Mouse (Mus musculus) heart, adult 2 months (tissue): ENCODE measurements at regions not wholly inside any gene's neighbourhood (a gene's known extent, or its start where the extent isn't known, plus 50 kb on each side); places are given as distances from the start of the nearest gene placed in this dataset.

ENCODE experiments used
- DNase-seq, 2 experiments: peaks; one replicate each; pipeline ENCODE4 v3.0.0; 2021
- H3K27ac ChIP-seq: fragments of 200-600 bp; 2 replicates; pipeline ENCODE4 v1.8.1; 2022
- H3K27me3 ChIP-seq: fragments of 200-500 bp; 2 replicates; pipeline ENCODE4 v1.6.1; 2012; ENCODE audit warnings: mild to moderate bottlenecking, low read length, inconsistent platforms, mixed read lengths; ENCODE audit not compliant: control insufficient read depth, insufficient read depth
- H3K36me3 ChIP-seq: fragments of 200-500 bp; 2 replicates; pipeline ENCODE4 v1.6.1; 2012; ENCODE audit warnings: low read length, inconsistent platforms; ENCODE audit not compliant: control insufficient read depth, insufficient read depth
- H3K4me1 ChIP-seq: fragments of 200-500 bp; 2 replicates; pipeline ENCODE4 v1.6.1; 2011; ENCODE audit warnings: low read length; ENCODE audit not compliant: control insufficient read depth, insufficient read depth
- H3K4me3 ChIP-seq: fragments of 200-600 bp; 2 replicates; pipeline ENCODE4 v1.8.1; 2022
- H3K79me2 ChIP-seq: fragments of 200-500 bp; replicated peaks from 2 replicates; pipeline ENCODE4 v1.6.1; 2012; ENCODE audit warnings: mild to moderate bottlenecking, inconsistent platforms, low read length, moderate library complexity, mixed read lengths; ENCODE audit not compliant: control insufficient read depth, insufficient read depth
- H3K9ac ChIP-seq: fragments of 200-500 bp; 2 replicates; pipeline ENCODE4 v1.6.1; 2012; ENCODE audit warnings: low read depth, mild to moderate bottlenecking, control low read depth, inconsistent platforms, low read length, mixed read lengths
- CTCF ChIP-seq: fragments of 200-600 bp; IDR thresholded peaks from 2 replicates; pipeline ENCODE4 v1.8.1; 2022; ENCODE audit warnings: antibody characterized with exemption, mild to moderate bottlenecking, moderate library complexity
- EP300 ChIP-seq: fragments of 200-500 bp; IDR thresholded peaks from 2 replicates; pipeline ENCODE4 v1.6.1; 2011; ENCODE audit warnings: low read depth, low read length, control low read depth; ENCODE audit not compliant: insufficient read depth
- POLR2A ChIP-seq: fragments of 200-500 bp; IDR thresholded peaks from 2 replicates; pipeline ENCODE4 v1.6.1; 2011; ENCODE audit warnings: mild to moderate bottlenecking, low read depth, low read length, control low read depth; ENCODE audit not compliant: insufficient read depth
- WGBS: fragments of 180-500 bp; shearing (Covaris S2); methylation state at CpG from one replicate; pipeline ENCODE4 v1.1.7; 2018; 5-methylcytosine and 5-hydroxymethylcytosine counted together
- intact Hi-C: fragments of 180-260 bp; cut with DNase I; formaldehyde crosslinking; loops from one replicate; pipeline ENCODE4 v1.15.1; 2025

DNA sequence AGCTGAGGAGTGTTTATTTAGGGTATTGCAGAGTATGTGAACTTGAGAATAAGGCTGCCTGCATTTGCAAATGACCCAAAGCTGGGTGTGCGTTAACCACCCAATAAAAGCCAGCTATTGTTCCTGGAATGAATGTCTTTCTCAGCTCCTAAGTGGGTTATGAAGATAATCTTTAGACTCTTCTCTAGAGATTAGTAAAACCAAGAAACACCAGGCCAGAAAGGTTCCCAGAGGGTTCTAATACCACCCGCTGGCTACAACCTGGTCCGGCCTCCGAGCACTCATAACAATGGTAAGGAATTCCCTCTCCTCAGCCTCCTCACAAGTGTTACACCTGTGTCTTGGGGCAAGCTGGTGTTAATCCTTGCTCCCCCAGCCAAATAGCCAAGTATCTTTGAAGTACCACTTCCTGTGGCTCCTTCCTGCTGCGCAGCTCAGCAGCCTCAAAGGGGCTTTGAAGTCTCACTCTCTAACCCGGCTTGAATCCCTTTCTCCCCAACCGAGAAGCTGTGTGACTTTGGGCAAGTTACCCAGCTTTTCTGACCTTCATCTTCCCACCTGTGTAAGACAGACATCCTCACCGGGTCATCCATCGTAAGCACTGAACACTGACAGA is 92.2 kb downstream of the Foxb1 start:
- DNase-seq, result no peak
- no peak overlapping the region for H3K27ac ChIP-seq
- WGBS, result 8% methylated on average over 9 of the region's 9 CpGs
- no peaks in the 10 kb centered on the region for H3K4me1 ChIP-seq
- intact Hi-C loops, result no loop called here
- H3K36me3 ChIP-seq, result no peaks in the 10 kb centered on the region
- no peak overlapping the region for H3K4me3 ChIP-seq
- no peak overlapping the region for H3K9ac ChIP-seq
- H3K27me3 ChIP-seq, result peaks cover 15% of the 10 kb centered on the region
- no peak for TF ChIP-seq POLR2A
- TF ChIP-seq EP300, result no peak
- no peak for TF ChIP-seq CTCF
- H3K79me2 ChIP-seq, result no peaks in the 10 kb centered on the region

DNA sequence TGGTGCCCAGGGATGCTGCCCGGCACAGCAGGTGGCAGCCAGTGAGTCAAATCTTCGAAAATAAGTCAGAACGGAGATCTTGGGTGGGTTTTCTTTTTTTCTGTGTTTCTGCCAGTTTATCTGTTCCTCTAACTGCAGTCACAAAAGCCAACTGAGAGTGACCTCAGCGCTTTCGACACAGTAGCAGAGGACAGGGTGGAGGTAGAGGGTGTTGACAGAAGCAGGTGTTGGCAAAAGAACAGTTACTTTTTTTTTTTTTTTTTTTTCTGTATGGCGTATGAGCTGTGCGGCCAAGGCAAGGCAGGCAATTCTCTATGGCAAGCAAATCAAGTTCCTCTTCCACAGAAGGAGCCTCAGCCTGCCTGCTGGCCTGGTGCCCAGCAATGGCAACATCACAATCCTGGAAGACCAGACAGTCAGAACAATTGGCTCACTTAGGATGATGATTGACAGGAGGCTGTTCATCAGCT is 93.6 kb downstream of the Foxb1 start:
- H3K27ac ChIP-seq, result no peak overlapping the region
- TF ChIP-seq CTCF, result no peak
- TF ChIP-seq EP300, result no peak

DNA sequence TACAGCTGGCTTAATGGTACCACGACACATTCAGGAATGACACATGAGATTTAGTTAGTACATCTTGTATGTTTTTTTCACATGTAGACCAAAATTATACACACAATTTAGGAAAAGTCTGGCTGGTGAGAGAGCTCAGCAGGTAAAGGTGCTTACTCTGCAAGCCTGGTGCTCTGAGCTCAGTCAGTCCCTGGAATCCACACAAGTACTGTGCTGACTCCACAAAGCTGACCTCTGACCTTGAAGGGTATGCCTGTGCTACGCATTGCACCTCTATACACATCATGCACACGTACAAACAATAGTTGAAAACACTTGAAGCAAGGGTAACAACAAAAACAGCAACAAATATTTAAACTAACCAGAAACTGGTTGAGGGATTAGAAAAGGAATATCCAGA is 96.5 kb downstream of the Foxb1 start:
- intact Hi-C loops, result no loop called here
- 77% methylated on average over 3 of the region's 3 CpGs for WGBS
- no peaks in the 10 kb centered on the region for H3K79me2 ChIP-seq
- H3K27ac ChIP-seq, result no peak overlapping the region
- peaks cover 6% of the 10 kb centered on the region for H3K27me3 ChIP-seq
- no peak overlapping the region for H3K9ac ChIP-seq
- DNase-seq, result no peak
- no peak for TF ChIP-seq POLR2A
- TF ChIP-seq CTCF, result no peak
- no peak for TF ChIP-seq EP300
- H3K36me3 ChIP-seq, result no peaks in the 10 kb centered on the region
- H3K4me3 ChIP-seq, result no peak overlapping the region
- H3K4me1 ChIP-seq, result no peaks in the 10 kb centered on the region

More for the DNA sequence above, 93.6 kb downstream of the Foxb1 start:
- Histone ChIP-seq H3K36me3 (no peaks in the 10 kb centered on the region), H3K79me2 (no peaks in the 10 kb centered on the region), H3K4me3 (no peak overlapping the region), H3K4me1 (no peaks in the 10 kb centered on the region), H3K27me3 (peaks cover 11% of the 10 kb centered on the region), H3K9ac (no peak overlapping the region)
- 36% methylated on average over 7 of the region's 7 CpGs for WGBS
- peak in 1 of 2 experiments; percentile 24 for DNase-seq
- intact Hi-C loops, result no loop called here

DNA sequence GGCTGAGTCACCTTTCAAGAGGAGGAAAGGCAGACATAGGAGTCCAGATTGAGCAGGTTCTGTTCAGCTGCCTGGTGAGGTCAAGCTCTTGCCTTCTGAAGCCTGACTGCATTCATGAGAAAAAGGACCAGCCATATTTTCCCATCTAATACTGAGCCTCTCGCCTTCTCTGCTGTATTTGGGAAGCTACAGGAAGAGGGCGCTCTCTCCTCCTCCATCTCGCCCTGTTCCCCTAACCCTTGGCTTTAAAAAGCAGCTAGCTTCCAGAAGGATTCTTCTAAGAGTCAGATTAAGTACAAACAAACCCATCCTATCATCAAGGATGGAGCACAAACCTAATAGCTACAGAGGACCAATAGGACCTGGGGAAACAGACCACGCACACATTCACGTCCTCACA is 98.3 kb downstream of the Foxb1 start:
- no peak for DNase-seq
- 32% methylated on average over 5 of the region's 5 CpGs for WGBS
- no peak overlapping the region for H3K9ac ChIP-seq
- no peaks in the 10 kb centered on the region for H3K4me1 ChIP-seq
- H3K4me3 ChIP-seq, result no peak overlapping the region
- H3K79me2 ChIP-seq, result no peaks in the 10 kb centered on the region
- no peaks in the 10 kb centered on the region for H3K36me3 ChIP-seq
- intact Hi-C loops, result no loop called here
- H3K27ac ChIP-seq, result no peak overlapping the region
- no peak for TF ChIP-seq EP300
- no peak for TF ChIP-seq POLR2A
- TF ChIP-seq CTCF, result no peak
- H3K27me3 ChIP-seq, result no peaks in the 10 kb centered on the region

DNA sequence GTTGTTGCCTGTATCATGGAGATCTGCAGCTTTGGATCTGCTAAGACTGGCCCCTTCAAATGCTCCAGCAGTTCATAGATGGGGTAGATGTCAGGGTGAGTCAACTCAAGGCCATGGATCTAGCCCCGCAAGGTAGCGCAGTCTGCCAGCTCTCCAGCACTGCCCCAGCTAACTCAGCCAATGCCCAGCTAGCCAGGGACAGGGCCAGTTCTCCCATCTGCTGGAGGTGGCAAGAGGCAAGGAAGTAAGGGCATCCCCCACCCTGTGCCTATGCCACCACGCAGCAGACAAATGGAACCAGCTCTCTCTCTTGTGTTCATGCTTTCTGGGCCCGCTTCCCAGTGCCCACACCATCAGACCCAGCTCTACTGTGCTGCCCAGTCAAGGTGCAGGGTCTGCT is 102.5 kb downstream of the Foxb1 start:
- Histone ChIP-seq H3K27ac (no peak overlapping the region), H3K4me1 (no peaks in the 10 kb centered on the region), H3K36me3 (no peaks in the 10 kb centered on the region), H3K27me3 (no peaks in the 10 kb centered on the region), H3K4me3 (no peak overlapping the region), H3K9ac (no peak overlapping the region), H3K79me2 (no peaks in the 10 kb centered on the region)
- 93% methylated on average over 4 of the region's 4 CpGs for WGBS
- TF ChIP-seq POLR2A (no peak), EP300 (no peak), CTCF (no peak)
- intact Hi-C loops, result no loop called here
- DNase-seq, result no peak

DNA sequence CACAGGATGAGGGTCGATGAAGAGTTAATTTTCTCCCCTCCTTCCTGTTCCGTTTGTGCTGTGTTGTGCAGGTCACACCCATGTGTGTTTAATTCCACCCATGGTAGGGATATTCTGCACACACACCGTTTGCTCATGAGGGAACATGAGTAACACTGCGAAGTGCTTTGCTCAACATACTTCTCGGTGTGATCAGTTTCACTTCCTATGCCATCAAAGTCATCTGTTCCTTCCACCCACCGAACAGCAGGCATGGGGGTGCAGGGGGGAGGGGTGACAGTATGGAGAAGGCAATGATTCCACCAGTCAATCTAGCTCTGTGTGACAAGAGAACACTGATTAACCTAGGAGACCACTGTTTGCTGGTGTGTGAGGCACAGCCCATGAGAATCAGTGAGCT is 104.7 kb downstream of the Foxb1 start:
- 61% methylated on average over 6 of the region's 6 CpGs for WGBS
- H3K36me3 ChIP-seq, result no peaks in the 10 kb centered on the region
- H3K4me3 ChIP-seq, result no peak overlapping the region
- no peak overlapping the region for H3K9ac ChIP-seq
- no peak for DNase-seq
- no peaks in the 10 kb centered on the region for H3K4me1 ChIP-seq
- H3K27me3 ChIP-seq, result no peaks in the 10 kb centered on the region
- TF ChIP-seq EP300 (no peak), POLR2A (no peak), CTCF (no peak)
- no peak overlapping the region for H3K27ac ChIP-seq
- no peaks in the 10 kb centered on the region for H3K79me2 ChIP-seq
- intact Hi-C loops, result no loop called here

DNA sequence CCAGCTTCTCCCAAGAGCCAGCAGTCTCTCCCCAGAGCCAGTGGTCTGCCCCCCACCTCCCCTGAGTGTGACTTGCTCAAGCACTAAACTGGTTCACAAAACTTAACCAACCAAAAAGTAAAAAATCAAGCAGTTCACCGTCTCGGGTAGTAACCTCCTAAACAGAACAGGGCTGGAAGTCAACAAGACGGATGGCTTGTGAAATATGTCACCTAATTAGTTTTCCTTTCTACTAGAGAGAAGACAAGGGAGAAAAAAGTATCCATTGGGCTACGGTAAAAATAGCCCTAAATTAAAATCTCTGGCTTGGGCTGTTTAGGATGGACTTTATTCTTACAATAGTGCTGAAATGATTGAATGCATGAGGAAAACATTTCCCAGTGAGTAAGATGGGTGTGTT is 108.6 kb downstream of the Foxb1 start:
- Histone ChIP-seq H3K27ac (no peak overlapping the region), H3K36me3 (no peaks in the 10 kb centered on the region), H3K79me2 (no peaks in the 10 kb centered on the region), H3K9ac (no peak overlapping the region), H3K4me3 (no peak overlapping the region), H3K27me3 (no peaks in the 10 kb centered on the region), H3K4me1 (no peaks in the 10 kb centered on the region)
- 72% methylated on average over 4 of the region's 4 CpGs for WGBS
- no peak for DNase-seq
- no peak for TF ChIP-seq POLR2A
- no peak for TF ChIP-seq CTCF
- no peak for TF ChIP-seq EP300
- intact Hi-C loops, result no loop called here
